Mouse (Mus musculus): ENCODE results near the gene Vsnl1. TPM values are rescaled to one million over a fixed set of nuclear protein-coding genes. Genes with fewer than 3 reads are reported as not detected.

The Vsnl1 gene
- polyA plus RNA-seq, 1 experiment: not detected

DNA sequence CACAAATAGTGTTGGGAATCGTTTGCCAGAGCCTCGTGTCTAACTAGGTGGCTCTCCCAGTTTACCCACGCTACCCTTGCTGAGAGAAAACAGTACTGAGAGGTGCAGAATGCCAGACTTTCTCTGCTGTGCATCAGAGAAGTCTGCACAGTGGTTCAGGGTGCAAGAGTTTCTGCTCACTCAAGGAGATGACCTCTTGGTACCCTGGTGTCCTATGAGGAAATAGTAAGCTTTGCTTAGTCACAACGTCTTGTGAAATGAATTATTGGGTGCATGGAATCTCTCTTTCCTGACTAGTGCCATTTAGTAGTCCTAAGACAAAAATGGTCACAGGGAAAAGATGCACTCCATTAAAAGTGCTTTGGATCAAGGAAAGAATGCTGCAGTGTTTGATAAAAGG lies 111.9 kb downstream of the Vsnl1 start:
- no peaks in the 10 kb centered on the region for H3K27me3 ChIP-seq (ENCODE audit: control insufficient read depth, insufficient read depth, low read length)
- H3K4me1 ChIP-seq (ENCODE audit: control insufficient read depth, insufficient read depth, low read length): no peaks in the 10 kb centered on the region; the same call in 1 of the 2 replicates
- H3K27ac ChIP-seq (ENCODE audit: control insufficient read depth, insufficient read depth, low read depth, low read length): no peak overlapping the region
- TF ChIP-seq CTCF (IDR thresholded peaks at IDR 0.05; ENCODE audit: control insufficient read depth, insufficient read depth, insufficient replicate concordance, low read depth, low read length) (no peak), POLR2A (IDR thresholded peaks at IDR 0.05; ENCODE audit: control insufficient read depth, low read depth, low read length) (no peak)
- no peak overlapping the region for H3K4me3 ChIP-seq (ENCODE audit: control insufficient read depth, low read depth, low read length)
- no peaks in the 10 kb centered on the region for H3K36me3 ChIP-seq (ENCODE audit: control insufficient read depth, insufficient read depth, low read length)

DNA sequence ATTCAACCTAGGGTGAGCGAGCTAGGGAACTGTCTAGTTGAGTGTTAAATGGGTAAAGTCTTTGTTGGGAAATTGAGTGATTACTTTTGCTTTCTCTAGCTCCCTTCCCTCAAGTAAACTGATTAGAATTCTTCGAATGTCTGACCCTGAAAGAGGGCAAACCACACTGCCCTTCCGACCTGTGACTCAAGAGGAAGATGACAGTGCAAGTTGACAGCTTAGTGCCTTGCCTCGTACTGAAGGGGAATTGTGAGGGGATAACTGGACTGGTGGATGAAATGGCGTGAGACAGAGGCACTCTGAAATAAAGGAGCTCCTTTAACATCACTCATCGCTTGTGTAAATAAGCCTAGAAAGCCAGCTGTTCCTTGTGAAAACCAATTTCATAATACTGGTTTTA lies 118.7 kb downstream of the Vsnl1 start:
- no peaks in the 10 kb centered on the region for H3K4me1 ChIP-seq (ENCODE audit: control insufficient read depth, insufficient read depth, low read length)
- no peak overlapping the region for H3K4me3 ChIP-seq (ENCODE audit: control insufficient read depth, low read depth, low read length)
- H3K27ac ChIP-seq (ENCODE audit: control insufficient read depth, insufficient read depth, low read depth, low read length): no peak overlapping the region
- H3K27me3 ChIP-seq (ENCODE audit: control insufficient read depth, insufficient read depth, low read length): no peaks in the 10 kb centered on the region
- TF ChIP-seq POLR2A (IDR thresholded peaks at IDR 0.05; ENCODE audit: control insufficient read depth, low read depth, low read length): no peak
- no peaks in the 10 kb centered on the region for H3K36me3 ChIP-seq (ENCODE audit: control insufficient read depth, insufficient read depth, low read length)

DNA sequence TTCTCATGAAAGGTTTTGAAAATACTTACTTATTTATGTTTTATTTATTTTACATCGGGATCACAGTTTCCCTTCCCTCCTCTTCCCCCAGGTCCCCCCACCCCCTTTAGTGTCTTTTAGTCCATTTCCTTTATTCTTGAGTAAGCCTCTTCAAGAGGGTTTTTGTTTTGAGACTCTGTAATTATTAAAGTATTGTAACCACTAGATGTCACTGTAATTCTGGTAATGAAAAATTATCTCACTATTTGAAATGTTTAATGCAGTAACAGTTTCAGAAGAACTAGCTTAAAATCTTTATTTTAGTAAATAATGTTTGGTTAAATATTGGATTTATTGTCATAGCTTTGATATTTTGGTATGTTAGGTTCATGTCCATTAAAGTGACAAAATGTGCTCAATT lies 122.6 kb downstream of the Vsnl1 start:
- H3K36me3 ChIP-seq (ENCODE audit: control insufficient read depth, insufficient read depth, low read length): no peaks in the 10 kb centered on the region
- TF ChIP-seq CTCF (IDR thresholded peaks at IDR 0.05; ENCODE audit: control insufficient read depth, insufficient read depth, insufficient replicate concordance, low read depth, low read length): no peak
- no peak for TF ChIP-seq POLR2A (IDR thresholded peaks at IDR 0.05; ENCODE audit: control insufficient read depth, low read depth, low read length)
- H3K27me3 ChIP-seq (ENCODE audit: control insufficient read depth, insufficient read depth, low read length): no peaks in the 10 kb centered on the region
- no peaks in the 10 kb centered on the region for H3K4me1 ChIP-seq (ENCODE audit: control insufficient read depth, insufficient read depth, low read length)
- no peak overlapping the region for H3K4me3 ChIP-seq (ENCODE audit: control insufficient read depth, low read depth, low read length)
- H3K27ac ChIP-seq (ENCODE audit: control insufficient read depth, insufficient read depth, low read depth, low read length): no peak overlapping the region

DNA sequence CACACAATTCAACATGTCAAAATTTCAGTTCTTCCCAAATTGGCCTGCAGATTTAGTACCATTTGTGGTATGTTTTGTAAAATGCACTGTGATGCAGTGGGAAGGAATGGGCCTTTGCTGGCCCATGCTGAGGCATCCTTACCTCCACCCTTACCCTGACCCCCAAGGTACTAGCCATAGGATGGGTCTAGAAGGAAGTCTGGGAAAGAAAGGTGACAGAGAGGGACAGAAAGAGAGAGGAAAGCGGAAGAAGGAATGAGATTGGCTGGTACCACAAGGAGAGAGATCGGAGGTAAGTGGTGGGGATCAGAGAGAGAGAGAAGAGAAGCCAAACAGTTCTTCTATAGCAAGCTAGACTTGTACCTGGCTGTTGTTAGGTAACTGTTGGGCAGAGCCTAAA lies 125.3 kb downstream of the Vsnl1 start:
- no peaks in the 10 kb centered on the region for H3K27me3 ChIP-seq (ENCODE audit: control insufficient read depth, insufficient read depth, low read length)
- H3K27ac ChIP-seq (ENCODE audit: control insufficient read depth, insufficient read depth, low read depth, low read length): no peak overlapping the region
- H3K4me3 ChIP-seq (ENCODE audit: control insufficient read depth, low read depth, low read length): no peak overlapping the region
- H3K36me3 ChIP-seq (ENCODE audit: control insufficient read depth, insufficient read depth, low read length): peaks cover 4% of the 10 kb centered on the region
- no peak for TF ChIP-seq CTCF (IDR thresholded peaks at IDR 0.05; ENCODE audit: control insufficient read depth, insufficient read depth, insufficient replicate concordance, low read depth, low read length)
- TF ChIP-seq POLR2A (IDR thresholded peaks at IDR 0.05; ENCODE audit: control insufficient read depth, low read depth, low read length): no peak
- H3K4me1 ChIP-seq (ENCODE audit: control insufficient read depth, insufficient read depth, low read length): no peaks in the 10 kb centered on the region

DNA sequence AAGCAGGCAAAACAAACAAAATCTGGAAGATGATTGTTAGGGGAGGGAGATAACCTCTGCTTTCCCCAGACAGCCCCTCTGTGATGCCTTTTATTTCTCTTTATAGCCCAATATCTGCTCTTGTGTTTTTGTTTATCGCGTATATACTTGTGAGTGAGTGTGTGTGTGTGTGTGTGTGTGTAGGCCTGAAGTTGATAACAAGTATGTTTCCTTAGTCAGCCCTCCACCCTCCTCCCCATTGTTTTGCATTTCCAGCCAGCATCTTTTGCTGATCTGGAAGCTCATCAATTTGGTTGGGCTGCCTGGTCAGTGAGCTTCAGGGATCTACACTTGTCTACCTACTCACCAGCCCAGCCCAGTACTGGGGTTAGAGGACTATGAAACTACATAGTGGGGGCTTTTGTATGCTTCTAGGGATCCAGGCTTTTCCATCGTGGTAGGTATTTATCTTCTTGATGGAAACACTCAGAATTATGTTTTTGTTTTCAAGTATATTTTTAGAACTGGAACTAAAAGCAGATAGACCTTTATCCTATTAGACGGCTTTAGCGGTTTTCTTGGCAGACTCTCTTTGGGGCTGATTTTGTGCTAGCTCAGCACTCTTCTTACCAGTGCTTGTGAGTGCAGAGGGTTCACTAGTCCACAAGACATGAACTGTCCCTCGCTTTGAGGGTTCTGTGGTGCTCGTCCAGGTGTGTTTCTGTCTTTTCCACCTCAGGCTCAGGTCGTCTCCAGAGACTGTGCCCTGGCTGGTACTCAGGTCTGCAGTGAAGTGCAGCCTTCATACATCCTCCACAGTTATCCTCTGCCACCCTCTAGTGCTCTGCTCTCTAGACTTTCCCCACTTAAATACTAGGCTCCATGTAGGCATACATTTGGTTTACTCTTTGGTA lies 129.4 kb downstream of the Vsnl1 start:
- Histone ChIP-seq H3K4me1 (ENCODE audit: control insufficient read depth, insufficient read depth, low read length) (no peaks in the 10 kb centered on the region), H3K4me3 (ENCODE audit: control insufficient read depth, low read depth, low read length) (no peak overlapping the region), H3K36me3 (ENCODE audit: control insufficient read depth, insufficient read depth, low read length) (peaks cover 6% of the 10 kb centered on the region), H3K27ac (ENCODE audit: control insufficient read depth, insufficient read depth, low read depth, low read length) (no peak overlapping the region), H3K27me3 (ENCODE audit: control insufficient read depth, insufficient read depth, low read length) (no peaks in the 10 kb centered on the region)
- TF ChIP-seq CTCF (IDR thresholded peaks at IDR 0.05; ENCODE audit: control insufficient read depth, insufficient read depth, insufficient replicate concordance, low read depth, low read length) (no peak), POLR2A (IDR thresholded peaks at IDR 0.05; ENCODE audit: control insufficient read depth, low read depth, low read length) (no peak)

DNA sequence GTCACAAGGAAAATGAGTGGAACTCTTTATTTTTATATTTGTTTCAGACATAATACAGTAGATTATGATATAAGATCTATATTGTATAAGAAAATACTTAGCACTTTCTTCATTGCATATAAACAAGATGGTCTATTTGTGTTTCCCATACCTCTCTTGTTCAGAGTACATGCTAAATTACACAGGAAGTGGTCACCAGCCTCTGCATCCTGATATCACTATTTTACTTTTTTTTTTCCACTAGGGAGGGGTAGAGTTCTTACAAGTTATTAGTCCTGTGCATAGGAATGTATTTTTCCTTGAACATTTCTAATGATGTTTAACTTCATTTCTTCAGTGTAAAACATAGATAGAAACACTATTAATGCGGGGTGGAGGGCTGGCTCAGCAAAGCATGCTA lies 135.6 kb downstream of the Vsnl1 start:
- H3K4me3 ChIP-seq (ENCODE audit: control insufficient read depth, low read depth, low read length): no peak overlapping the region
- H3K27me3 ChIP-seq (ENCODE audit: control insufficient read depth, insufficient read depth, low read length): no peaks in the 10 kb centered on the region
- H3K27ac ChIP-seq (ENCODE audit: control insufficient read depth, insufficient read depth, low read depth, low read length): no peak overlapping the region
- TF ChIP-seq POLR2A (IDR thresholded peaks at IDR 0.05; ENCODE audit: control insufficient read depth, low read depth, low read length): no peak
- TF ChIP-seq CTCF (IDR thresholded peaks at IDR 0.05; ENCODE audit: control insufficient read depth, insufficient read depth, insufficient replicate concordance, low read depth, low read length): no peak
- H3K4me1 ChIP-seq (ENCODE audit: control insufficient read depth, insufficient read depth, low read length): no peaks in the 10 kb centered on the region
- peaks cover 2% of the 10 kb centered on the region for H3K36me3 ChIP-seq (ENCODE audit: control insufficient read depth, insufficient read depth, low read length)

DNA sequence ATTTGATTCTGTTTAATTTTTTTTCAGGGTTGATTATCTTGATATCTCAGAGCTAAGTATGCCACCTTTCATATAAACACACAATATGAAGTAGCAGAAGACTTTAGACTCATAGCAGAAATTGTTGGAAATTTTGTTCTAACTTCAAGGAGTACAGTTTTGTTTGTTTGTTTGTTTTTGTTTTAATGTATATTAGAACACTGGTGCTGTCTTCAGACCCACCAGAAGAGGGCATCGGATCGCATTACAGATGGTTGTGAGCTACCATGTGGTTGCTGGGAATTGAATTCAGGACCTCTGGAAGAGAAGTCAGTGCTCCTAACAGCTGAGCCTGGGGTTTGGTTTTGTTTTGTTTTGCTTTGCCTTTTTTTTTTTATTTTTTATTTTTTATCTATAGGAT lies 150.0 kb downstream of the Vsnl1 start:
- Histone ChIP-seq H3K27me3 (ENCODE audit: control insufficient read depth, insufficient read depth, low read length) (no peaks in the 10 kb centered on the region), H3K36me3 (ENCODE audit: control insufficient read depth, insufficient read depth, low read length) (peaks cover 1% of the 10 kb centered on the region; the same call in 1 of the 2 replicates), H3K4me3 (ENCODE audit: control insufficient read depth, low read depth, low read length) (no peak overlapping the region)

More for the DNA sequence above, 150.0 kb downstream of the Vsnl1 start:
- Histone ChIP-seq H3K27ac (ENCODE audit: control insufficient read depth, insufficient read depth, low read depth, low read length) (no peak overlapping the region), H3K4me1 (ENCODE audit: control insufficient read depth, insufficient read depth, low read length) (no peaks in the 10 kb centered on the region)
- no peak for TF ChIP-seq CTCF (IDR thresholded peaks at IDR 0.05; ENCODE audit: control insufficient read depth, insufficient read depth, insufficient replicate concordance, low read depth, low read length)
- no peak for TF ChIP-seq POLR2A (IDR thresholded peaks at IDR 0.05; ENCODE audit: control insufficient read depth, low read depth, low read length)
